Mouse (Mus musculus) ovary, postnatal 14 days (tissue): ENCODE results near the gene Tsc22d3.
"Not testable (repeated sequence)": the region's sequence is repeated elsewhere in the genome, so short reads cannot be mapped to it uniquely, and the experiment has no call there.

ENCODE experiments used
- DNase-seq: peaks from one replicate; pipeline ENCODE4 v3.0.0; 2022; ENCODE audit warnings: low spot score

Gene Tsc22d3

DNA sequence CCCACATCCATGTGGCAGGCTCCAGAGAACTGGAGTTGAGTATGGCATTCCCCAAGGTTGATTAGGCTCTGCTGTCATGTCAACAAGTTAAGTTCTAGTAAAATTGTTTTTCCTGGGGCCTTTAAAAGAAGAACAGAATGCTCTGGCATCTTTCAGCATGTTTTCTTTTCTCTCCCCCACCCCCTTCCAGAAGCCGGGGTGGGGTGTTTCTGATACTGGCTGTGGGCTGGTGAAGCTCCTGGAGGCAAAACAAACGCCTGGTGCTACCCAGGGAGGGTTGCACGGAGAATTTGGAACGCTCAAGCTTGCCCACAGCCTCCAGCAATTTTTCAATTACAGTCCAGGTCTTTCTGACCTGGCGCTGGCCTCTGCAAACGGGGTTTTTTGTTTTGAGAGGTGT lies 73.2 kb downstream of the Tsc22d3 start:
- DNase-seq: no peak

DNA sequence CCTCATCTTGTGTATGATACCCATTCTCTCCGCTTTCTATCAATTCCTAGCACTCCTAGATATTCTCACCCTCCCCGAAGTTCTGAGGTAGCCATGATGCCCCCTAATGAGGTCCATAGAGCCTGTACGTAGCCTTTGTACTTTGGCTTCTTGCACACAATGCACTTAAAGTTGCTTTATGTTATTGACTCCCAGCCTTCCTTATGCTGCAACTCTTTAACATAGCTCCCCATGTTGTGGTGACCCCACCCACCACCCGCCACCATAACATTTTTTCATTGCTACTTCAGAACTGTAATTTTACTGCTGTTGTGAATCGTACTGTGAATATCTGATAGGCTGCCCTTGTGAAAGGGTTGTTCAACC lies 74.2 kb downstream of the Tsc22d3 start:
- no peak for DNase-seq

DNA sequence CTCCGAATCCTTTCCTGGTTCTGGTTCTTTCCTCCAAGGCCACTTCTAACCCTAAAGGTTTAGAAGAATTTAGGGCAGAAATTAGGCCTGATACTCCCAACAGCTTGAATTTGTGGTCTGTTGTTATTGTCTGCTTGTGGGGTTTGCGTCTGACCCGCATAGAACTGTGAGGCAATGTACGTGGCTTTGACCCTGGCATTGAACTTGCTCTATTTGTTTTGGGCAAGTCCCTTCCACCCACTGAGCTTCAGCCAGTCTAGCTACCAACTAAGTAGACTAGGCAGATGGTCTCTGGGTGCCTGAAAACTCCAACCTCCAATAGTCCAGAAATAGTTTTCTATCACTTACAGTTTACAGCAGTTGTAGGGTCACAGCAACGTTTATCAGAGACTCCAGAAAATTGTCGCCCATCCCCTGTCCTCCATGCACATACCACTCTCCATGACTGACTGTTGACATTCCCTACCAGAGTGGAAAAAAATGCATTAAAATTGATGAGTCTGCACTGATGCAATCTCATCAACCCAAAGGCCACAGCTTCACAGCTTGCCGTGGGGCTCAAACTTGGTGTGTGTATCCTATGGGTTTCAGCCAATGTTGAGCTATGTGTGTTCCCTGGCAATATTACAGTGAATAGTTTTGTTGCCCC lies 74.7 kb downstream of the Tsc22d3 start:
- DNase-seq: no peak

DNA sequence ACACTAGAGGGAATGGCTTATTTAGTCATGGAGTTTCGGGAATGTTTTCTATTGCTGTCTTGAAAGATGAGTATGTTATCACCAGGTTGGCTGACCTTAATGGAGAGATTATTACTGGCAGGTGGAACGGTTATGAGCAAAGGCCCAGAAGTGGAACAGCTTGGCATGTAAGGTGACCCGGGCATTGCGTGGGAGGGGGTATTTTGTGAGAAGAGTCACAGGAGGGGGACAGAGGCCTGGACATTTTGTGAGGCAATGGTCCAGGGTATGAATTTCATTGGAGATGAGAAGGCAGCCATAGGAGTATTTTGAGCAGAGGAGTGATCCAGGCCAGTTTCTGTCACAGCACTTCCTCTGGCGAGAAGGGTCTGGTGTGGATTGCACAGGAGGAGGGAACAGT lies 76.2 kb downstream of the Tsc22d3 start:
- DNase-seq: no peak

DNA sequence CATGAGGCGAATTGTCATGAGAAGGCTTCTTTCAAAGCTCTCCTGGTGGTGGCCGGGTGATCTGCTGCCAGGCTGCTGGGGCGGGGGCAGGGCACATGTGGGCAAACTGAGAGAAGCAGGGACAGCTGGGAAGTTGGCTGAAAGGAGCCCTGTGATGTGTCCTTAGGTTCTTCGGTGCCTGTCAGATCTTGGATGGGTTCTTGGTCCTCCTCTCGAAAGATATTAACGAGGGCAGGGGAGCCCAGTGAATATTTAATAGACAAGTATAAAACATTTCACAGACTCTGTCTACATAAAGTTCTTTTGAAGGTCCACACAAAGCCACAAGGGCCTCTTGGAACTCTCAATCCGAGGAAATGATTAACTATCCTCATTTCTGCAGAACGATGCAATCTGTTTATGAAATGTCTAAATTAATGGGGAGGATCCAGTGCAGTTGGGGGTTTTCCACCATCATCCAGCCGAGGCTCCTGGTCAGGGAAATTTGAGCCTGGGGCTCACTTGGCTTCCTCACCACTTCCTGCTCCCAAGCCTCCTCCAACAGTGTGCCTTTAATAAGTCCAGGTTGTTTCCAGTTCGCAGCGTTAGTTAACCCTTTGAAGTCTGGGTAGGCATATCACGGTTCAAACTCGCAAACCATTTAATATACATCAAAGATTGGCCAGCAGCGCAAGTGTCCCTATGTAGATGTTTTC lies 78.2 kb downstream of the Tsc22d3 start:
- DNase-seq: no peak

DNA sequence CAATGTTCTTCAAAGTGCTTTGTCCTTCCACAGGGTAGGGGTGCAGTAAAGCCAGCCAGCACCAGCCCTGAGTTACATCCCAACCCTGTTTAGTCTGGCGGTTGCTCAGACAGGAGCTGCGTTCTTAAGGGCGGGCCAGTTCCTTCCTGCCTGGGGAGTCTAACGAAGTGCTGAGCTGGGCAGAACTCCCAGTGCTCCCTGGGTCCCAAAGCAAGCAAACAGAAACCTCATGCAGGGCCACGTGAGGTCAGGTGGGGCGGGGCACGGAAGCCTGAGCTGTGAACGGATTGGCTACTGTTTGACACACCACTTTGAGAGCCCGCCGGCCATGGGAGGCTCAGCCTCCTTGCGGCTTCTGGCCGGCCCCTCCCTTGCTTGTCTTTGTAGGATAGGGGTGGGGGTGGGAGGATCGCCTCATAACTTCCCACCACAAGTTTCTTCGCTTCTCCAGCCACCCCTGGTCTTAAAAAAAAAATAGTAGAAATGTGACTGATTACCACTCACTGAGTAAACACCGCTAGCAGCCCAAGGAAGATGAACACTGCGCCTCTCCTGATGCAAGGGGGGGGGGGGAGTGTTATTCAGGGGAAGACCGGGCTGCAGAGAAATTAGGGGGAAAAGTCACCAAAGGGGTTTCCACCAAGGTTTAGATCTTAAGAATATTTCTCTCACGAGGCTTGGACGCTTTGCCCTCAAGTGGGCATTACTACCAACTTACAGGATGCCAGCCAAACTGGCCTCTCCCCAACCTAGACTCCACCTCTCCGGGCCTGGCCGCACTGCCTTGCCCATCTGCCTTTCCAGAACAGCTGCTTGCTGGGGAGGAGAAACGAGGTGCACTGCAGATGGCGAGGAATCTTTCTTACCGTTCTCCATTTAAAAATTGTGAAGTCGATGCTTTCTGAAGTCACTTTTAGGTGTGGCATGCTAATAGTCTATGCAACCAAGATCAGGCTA lies 80.0 kb downstream of the Tsc22d3 start:
- peak; percentile 61 for DNase-seq

DNA sequence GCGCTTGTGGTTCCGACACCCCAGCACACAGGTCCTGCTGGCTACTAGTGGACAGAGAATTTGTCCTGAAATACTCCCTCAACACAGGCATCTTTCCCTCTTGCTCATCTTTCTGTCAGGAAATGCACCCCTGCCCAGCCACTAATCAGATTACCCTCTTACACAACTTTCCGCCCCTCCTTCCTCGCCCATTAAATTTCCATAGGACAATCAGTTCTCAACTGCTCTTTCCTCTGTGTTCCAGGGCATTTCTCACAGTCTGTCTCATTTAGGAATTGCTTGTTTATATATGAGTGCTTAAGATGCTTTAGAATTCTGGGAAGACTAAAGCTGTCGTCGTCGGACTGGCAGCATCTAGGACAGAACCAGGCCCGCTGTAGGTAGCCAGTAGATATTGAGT lies 82.1 kb downstream of the Tsc22d3 start:
- no peak for DNase-seq

DNA sequence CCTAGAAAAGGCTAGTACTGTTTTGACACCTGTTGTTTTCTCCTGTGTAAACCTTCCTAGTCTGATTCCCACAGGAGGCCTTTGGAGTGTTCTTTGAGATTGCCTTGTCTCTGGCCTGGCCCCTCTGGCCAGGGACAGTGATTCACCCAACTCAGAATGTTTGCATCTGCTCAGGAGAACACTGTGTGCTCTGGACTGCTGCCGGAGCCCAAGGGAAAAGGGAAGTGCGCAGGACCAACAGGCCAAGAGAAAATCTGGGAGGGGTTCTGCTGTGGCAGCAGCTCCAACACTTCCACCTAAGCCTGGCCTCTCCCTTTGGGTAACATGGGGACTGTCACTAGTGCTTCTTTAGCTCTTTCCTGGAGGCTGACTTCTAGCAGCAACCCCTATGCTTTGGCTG lies 87.1 kb downstream of the Tsc22d3 start:
- no peak for DNase-seq

DNA sequence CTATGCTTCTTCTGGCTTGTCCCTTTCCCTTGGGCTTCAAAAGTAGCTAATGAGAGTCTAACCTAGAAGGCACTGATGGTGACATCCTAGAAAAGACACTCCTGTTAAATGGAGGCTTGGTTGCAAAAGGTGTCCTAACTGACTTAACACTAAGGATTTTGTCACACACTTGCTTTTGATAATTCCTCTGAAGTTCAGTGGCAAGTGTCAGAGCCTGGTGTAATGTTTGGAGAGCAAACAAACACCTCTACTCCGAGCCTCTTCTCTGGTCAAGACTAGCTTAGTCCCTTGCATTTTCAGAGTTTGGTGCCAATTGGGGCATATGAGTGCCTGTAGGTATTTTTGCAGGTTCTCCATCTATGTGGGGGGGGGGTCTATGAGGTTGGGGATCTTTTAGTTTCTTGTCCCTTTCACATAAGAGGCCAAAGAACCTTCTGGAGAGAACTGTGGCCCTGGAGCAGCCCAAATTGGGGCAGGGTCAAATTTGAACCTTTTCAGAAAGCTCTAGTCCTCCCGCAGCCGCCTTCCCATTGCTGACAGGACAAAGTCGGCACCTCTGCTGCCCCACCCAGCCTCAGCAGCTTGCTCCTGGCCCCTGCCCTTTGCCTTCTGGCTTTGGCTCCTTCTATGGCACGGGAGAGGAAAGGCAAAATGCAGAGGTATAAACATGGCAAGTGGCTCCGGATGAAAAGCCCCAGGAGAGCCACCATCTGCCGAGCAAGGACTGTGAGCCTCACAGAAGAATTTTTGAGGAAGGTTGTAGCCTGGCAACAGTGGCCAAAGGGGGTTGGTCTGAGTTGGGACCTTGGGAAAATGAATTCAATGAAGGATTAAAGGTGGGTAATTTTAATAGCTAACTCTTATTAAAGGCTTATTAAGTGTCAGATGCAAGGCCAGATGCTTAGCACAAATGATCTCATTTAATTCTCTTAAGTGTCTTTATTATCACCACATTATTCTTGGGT lies 88.5 kb downstream of the Tsc22d3 start:
- no peak for DNase-seq

DNA sequence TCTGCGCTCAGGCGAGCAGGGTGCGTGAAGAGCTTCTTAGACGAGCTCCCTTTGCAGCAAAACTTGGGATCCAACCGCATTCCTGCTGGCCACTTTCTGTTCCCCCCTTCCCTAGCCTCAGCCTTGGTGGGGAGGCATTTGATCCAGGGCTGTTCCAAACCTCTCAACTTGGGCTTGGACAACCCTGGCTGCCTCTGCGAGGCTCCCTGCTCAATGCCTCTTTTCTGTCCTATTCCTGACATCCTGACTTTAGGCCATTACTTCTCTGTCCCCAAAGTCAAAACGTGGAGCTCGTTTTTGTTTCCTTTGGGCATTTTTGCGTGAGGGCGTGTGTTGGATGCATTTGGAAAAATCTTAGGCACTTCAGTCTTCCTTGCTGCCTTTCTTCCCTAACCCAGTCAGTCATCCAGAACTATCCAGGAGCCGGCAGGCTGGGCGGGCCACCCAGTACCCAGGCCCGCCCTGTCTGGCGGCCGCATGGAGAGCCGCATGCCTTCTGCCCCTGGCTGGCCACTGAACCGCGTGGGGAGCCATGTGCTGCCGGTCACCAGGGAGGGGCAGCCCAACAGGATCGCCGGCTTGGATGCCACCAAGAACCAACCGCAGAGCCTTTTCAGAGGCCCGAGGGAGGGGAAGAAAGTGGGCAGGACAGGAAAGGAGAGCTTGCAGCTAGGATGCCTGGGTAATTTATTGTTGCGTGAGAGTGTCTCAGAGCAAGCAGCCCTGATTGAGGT lies 89.6 kb downstream of the Tsc22d3 start:
- DNase-seq: peak; percentile 46

DNA sequence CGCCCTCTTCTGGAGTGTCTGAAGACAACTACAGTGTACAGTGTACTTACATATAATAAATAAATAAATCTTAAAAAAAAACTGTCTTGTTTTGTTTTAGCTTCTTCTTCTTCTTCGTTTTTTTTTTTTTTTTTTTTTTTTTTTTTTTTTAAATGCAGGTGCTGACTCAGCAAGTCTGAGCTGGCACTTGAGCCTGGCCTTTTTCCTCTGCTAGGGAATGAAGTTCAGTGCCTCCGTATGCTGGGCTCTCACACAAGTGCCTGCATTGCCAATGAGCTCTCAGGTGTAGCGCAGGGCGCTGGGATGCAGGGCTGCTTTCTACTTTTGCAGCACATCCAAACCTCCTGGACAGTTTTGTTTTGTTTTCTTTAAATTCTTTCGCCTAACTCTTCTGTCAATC lies 90.6 kb downstream of the Tsc22d3 start:
- DNase-seq: no peak

DNA sequence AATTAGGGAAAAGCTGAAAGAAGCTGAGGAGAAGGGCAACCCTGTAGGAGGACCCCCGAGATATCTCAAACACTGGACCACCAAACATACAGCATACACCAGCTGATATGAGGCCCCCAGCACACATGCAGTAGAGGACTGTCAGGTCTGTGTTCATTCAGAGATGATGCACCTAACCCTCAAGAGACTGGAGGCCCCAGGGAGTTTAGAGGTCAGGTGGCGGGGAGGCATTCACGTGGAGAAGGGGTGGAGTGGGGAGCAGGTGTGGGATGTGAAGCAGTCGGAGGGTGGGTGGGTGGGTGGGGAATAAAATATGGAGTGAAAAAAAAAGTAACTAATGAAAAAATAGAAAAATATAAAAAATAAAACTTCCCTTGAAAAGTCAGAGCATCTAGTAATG lies 91.7 kb downstream of the Tsc22d3 start:
- DNase-seq: not testable (repeated sequence)

DNA sequence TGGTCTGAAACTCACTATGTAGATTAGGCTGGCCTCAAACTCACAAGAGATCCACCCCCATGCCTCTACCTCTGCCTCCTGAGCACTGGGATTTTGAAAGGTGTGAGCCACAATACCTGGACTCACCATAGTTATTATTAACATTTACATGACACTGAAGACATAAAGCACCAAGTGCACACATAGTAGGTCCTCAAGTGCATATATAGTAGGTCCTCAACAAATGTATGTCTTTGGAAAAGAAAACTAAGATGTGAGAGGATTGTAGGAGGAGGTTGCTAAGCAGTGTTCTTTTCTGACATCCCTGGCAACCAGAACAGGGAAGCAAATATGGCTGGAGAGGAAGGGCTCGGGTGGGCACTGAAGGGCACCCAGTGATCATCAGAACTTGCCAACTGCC lies 93.1 kb downstream of the Tsc22d3 start:
- DNase-seq: no peak

DNA sequence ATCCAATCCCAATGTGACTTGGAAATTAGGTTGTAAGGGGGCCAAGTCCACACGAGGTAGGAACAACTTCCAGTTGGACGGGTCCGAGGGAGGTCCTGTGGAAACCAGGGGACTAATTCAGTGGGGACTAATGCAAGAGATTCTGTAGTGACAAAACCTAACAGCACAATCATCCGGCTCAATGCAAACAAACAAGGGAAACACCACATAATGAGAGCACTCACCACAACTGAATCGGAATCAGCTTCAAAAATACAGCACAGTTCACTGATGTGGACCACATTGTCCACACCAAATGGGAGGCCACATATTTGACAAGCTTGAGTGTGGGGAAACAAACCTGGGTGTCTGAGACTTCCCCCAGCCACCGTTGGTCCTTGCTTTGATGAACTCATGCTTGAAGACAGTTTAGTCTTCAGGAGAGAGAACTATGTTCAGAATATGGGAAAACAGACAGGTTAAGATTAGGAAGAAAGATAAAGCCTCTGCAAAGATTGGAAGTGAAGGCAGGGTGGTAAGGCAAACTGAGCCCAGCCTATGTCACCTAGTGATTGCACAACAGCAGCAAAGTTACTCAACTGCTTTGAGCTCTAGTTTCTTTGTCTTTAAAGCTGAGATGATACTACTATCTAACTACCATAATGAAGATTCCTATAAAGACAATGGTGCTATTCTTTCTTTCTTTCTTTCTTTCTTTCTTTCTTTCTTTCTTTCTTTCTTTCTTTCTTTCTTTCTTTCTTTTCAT lies 93.9 kb downstream of the Tsc22d3 start:
- DNase-seq: no peak

DNA sequence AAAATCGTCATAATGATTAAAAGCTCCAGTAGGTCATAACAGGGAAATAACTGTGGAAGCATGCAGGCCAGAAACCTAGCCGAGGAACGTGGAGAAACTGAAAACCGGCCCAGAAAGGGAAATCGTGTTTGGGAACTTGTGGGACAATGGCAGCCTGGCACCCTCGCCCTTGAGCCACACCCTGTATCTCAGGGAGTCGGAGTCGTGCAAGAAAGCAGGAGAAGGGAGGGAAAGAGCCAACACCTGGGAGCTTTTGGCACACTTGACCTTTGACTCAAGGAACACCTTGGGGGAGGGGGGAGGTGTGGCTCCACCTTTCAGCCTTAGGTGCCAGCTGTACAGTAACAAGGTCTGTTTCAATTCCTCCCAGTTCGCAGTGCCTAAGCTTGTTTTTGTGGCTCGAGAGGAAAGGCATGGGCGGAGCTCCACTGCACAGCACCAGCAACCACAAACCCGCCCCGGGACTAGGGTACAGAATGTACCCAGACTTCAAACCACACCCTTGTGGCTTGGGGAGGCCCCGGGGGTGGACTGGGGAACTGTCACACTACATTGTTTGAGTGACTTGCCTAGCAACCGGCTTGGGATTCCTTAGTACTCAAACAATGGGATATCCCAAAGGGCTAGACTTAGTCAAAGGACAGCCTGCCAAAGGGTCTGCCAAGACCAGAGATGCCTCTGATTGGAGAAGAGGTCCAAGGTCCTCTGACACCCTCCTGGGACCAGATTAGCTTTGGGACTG lies 94.8 kb downstream of the Tsc22d3 start:
- no peak for DNase-seq

DNA sequence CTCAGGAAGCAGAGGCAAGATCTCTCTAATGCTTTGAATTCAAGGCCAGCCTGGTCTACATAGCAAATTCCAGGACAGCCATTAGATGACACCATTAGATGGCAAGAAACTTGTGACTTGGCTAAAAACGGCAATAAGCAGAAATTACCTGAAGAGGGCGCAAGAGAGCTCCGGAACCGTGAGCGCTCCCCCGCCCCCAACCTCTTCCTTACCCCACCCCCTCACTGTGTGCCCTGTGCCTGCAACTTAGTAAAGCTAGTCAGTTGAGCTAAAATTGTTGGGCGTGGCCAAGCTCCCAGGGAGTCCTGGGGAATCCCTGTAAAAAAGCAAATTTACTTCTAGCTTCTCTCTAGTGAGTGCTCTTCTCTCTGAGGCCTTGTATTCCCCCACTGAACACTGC lies 96.6 kb downstream of the Tsc22d3 start:
- peak; percentile 49 for DNase-seq

DNA sequence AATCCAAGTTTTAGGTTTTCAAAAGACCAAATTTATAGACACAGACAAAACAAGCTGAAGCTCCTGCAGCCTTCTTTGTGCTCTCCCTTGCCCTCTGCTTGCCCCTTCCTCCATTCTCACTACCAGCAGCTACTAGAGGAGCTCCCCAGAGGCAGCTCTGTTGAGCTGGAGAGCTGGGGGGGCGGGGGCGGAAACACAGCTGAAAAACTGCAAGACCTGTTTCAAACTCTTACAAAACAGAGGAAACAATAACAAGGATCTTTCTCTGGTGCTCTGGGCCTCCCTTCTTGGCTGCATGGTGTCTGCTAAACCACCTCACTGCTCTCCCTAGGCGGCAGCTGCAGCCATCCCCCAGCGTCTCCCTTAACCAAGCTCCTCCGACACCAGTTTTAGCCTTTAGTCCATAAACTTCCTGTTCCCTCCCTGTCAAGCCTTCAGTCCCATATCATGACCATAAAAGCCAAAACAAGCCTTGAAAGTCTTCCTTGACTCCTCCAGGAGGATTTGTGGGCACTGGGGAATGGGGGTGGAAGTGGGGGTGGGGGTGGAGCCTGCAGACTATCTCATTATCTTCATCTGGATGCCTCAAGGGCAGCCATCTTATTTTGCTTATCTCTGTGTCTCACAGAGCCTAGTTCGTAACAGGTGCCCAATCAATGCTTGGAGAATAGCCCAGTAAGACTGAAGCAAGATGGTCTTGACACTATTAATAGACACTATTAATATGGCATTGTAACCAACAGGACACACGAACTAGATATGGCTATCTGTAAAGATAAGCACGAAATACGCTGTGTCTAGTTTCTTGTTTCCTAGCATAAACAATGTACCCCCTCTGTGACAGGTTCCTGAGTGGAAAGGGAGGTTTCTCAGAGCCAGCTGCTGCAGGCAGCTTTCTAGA lies 98.8 kb downstream of the Tsc22d3 start:
- DNase-seq: no peak

DNA sequence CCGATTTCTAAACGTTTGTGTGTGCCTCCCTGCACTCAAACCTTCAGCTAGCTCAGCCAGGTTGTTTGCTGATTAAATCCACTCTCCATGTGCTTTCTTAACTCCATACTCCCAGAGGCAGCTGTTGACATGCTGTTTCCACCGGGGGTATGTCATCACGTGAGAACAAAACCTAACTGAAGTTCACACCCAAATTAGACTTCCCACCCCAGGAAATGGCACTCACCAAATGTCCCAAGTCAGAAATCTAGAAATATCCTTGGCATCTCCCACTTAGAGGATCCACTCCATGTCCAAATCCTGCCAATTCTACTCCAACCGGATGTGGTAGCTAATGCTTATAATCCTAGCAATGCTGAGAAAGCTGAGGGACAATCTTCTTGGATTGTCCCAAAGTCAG lies 100.2 kb downstream of the Tsc22d3 start:
- no peak for DNase-seq

DNA sequence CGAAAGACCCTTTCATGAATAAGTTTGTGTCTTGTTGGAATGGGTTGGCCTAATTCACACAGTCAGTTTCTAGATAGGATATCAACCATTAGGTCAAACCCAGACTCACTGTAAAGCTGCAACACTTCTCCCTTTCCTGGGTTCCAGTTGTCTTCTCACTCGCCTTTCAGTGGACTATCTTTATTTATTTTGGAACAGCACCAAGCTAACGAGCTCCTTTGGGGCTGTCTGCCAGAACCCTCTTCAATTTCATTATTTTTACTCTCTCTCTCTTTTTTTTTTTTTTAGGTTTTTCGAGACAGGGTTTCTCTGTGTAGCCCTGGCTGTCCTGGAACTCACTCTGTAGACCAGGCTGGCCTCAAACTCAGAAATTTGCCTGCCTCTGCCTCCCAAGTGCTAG lies 102.0 kb downstream of the Tsc22d3 start:
- not testable (repeated sequence) for DNase-seq
